Mouse (Mus musculus) cerebellum, postnatal 25 days (tissue): ENCODE data around the gene Steap3.

Source experiments
- DNase-seq, 2 experiments: peaks; one replicate each; pipeline ENCODE4 v3.0.0; 2021; ENCODE audit warnings: mixed read lengths in 2 of 2

Gene Steap3

GRCm38 (mm10) chr1:120145527-120146216 lies 126.8 kb downstream of the Steap3 start:
- no peak for DNase-seq

GRCm38 (mm10) chr1:120142551-120142950 lies 130.0 kb downstream of the Steap3 start:
- peak; percentile 84 to 89 for DNase-seq
